Mouse (Mus musculus) cerebellum, adult 2 months (tissue): ENCODE measurements around the gene Ptbp1.

Source experiments
- CTCF ChIP-seq: fragments of 200-500 bp; IDR thresholded peaks from 2 replicates; pipeline ENCODE4 v1.5.1; 2011; ENCODE audit warnings: low read depth, mild to moderate bottlenecking, control low read depth, low read length, moderate library complexity, borderline replicate concordance; ENCODE audit not compliant: insufficient read depth
- POLR2A ChIP-seq: fragments of 200-500 bp; IDR thresholded peaks from 2 replicates; pipeline ENCODE4 v1.6.1; 2011; ENCODE audit warnings: low read length, control low read depth, borderline replicate concordance; ENCODE audit not compliant: insufficient read depth

DNA sequence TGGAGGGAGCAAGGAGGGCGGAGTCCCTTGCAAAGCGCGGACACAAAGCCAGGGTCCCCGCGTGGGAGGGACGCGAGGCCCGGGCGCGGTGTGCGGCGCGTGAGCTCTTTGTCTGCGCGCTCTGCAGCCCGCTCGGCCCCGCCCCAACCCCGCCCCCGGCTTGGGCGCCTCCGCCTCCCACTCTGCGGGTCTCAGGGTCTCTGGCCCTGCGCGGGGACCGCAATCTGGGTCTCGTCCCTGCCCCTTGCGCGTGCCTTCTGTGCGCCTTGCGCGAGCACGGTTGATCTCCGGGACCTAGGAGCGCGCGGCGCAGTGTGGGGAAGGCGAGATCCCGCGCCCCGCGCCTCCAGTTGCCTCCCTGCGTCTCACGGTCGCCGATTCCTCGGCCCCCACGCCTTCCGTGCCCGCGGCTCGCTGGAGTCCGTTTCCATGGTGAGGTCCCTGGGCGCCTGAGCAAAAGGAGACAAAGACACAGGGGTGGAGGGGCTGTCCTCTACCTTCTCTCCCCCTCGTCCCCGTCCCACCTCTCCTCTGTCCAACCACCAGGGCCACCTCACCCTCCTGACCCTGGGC lies 20.1 kb downstream of the Ptbp1 start, which contains the start of the genes Prtn3 and Plppr3:
- TF ChIP-seq CTCF, result no peak
- no peak for TF ChIP-seq POLR2A
